Mouse (Mus musculus) testis, postnatal 14 days (tissue): ENCODE measurements at regions not wholly inside any gene's neighbourhood (a gene's known extent, or its start where the extent isn't known, plus 50 kb on each side); places are given as distances from the start of the nearest gene placed in this dataset.

Experiments
- DNase-seq: peaks from one replicate; pipeline ENCODE4 v3.0.0; 2021; ENCODE audit warnings: low spot score

DNA sequence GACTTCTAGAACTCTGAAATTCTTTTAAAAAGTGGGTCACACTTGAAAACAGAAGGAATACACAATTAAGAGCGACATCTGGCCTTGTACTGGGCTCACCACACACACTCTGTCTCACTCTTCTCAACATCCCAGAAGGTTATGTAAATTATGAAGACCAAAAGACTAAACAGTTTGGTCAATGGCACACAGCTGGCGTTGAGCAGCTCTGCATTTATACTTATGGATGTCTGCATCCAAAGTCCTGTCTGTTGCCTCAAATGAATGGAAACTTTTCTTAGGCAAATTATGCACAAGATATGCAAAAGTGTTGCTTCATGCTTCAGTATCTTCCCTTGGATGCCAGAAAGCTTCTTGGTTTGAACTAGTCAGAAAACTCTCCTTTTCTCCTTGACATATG, 323.5 kb downstream of the Ppp3ca start:
- DNase-seq = no peak

- no peak for DNase-seq
Measured at GRCm38 (mm10) chr3:136994361-136995083, 324.6 kb downstream of the Ppp3ca start.

DNA sequence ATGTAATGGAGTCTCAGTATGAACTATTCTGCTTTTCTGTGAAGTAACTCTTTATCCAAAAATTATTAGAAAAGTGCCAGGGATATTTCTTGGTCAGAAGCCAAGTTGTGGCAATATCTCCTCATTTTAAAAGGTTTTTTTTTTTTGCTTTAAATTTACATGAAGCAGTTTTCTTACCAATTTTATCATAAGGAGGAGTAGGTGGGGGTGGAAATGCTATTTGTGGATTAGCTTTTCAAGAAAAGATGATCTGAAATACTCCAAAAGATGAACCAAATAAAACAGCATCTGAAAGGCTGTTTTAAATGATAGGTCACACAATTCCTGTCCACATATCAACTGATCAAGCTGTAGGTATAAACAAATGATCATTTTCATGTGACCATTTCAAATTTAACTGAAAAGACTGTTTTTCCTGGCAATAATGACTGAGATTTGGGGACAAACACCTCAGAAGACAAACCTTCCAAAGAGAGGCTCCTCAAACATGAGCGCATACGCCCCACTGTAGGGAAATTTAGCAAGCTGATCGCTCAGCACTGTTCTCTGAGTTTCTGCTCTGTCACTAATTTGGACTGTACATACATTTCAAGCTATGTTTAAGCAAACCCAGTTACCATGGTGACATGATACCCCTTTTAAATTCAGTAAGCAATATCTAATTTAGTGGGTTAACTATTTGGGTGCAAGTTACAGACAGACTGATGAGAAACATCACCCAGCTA, 325.8 kb downstream of the Ppp3ca start:
- DNase-seq = no peak

DNA sequence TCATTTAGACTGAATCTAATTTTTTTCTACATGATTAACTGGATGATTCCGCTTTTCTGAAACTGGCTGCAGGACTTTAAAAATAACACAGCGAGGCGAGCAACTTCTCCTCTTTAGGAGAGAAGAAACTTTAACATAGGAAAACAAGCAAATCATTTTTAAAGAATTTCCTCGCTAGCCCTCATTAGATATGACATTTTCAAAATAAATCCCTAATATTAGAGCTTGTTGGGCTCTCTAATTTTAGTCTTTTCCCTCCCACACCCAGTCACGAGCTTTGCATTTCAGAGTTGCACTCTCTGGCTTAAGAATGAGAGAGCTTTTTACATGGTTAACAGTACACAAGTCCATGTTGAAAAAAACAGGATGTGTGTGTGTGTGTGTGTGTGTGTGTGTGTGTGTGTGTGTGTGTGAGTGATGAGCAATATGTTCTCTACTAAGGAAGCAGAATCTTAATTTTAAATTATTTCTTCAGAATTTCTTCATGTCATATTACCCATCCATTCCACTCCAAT, 326.5 kb downstream of the Ppp3ca start:
- DNase-seq = no peak

- no peak for DNase-seq
Measured at GRCm38 (mm10) chr3:137011551-137011950, 329.3 kb upstream of the Emcn start.

- DNase-seq = no peak
Measured at GRCm38 (mm10) chr3:137014686-137015085, 326.2 kb upstream of the Emcn start.

DNA sequence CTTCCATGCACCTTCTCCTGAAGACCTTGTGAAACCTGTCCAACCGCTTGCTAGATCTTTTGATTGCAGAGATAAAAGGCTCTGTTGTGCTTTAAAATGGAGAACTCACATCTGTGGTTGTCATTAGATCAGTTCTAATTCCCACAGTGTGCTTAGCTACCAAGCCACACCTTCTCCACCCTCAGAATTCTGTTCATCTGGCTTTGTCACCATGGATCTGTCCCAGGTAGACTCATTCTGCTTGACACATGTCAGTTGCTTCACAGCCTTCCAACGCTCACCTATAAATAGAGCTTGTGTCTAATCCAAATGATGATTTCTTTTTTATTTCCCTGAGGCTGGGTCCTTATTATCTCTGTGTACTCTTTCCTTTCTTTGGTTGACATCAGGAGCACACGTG, 325.7 kb upstream of the Emcn start:
- no peak for DNase-seq

GRCm38 (mm10) chr3:137019971-137020634, 320.8 kb upstream of the Emcn start:
- DNase-seq = no peak

- no peak for DNase-seq
Measured at GRCm38 (mm10) chr3:137029546-137029945, 311.3 kb upstream of the Emcn start.

- no peak for DNase-seq
Measured at GRCm38 (mm10) chr3:137032802-137033201, 308.1 kb upstream of the Emcn start.

GRCm38 (mm10) chr3:137039638-137040037, 301.2 kb upstream of the Emcn start:
- no peak for DNase-seq

- DNase-seq = no peak
Measured at GRCm38 (mm10) chr3:137056544-137057224, 284.2 kb upstream of the Emcn start.

DNA sequence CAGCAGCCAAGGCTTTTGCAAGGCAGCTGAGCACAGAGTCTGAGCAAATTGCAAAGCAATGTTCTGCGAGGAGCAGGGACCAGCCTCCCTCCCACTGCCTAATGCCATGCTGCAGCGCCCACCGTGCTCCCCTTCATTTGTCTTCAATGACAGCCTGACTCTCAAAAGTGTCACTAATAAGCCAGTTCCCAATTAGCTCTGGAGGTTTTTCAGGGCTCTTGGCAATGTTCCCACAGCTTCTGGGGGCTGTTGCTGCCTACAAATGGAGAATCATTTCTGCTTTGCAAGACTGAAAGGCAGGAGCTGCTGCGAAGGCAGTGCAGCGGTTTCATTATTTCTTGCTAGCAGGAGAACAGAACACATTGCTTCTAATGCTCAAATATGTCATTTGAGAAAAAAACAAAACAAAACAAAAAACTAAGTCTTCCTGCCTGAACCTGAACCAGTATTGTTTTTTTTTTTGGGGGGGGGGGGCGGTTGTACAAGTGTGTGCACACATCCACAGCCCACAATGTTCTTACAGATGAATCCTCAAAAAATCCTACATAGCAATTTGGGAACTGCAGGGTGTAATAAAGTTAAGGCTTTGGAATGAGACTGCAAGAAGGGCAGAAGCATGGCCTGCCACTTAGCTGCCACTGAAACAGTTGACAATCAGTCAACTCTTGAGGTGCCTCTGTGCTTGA, 283.5 kb upstream of the Emcn start:
- no peak for DNase-seq

DNA sequence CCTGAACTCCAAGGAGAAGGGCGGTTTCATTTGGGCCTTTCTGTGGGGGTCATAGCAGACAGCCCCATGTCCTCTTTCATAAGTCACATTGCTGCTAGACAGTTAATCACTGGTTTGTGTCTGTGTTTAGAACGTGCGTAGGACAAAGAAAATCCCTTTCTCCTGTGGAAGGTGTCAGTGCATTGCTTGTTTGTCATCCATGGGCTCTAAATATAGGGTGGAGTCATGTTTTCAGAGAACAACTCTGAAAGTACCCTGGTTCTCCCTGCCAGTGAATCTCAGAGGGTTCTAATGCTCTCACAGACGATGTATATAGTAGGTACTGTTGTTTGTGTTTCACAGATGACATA, 283.0 kb upstream of the Emcn start:
- DNase-seq = no peak

DNA sequence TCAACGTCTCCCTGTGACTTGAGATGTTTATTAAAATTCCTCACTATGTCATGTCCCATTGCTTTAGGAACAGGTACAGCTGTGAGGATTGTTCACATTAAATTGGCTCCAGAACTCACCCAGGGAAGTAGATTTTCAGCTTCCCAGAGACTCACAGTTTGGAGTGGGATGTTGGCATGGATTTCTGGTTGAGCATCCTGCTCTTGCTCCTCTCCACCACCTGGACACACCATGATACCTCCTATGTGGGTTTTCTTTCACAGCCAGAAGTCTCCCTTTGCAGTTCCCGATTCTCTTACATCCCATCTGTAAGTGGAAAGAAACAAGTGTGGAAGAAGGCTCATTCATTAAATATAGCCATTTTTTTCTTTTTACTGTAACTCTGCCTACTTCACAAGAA, 278.8 kb upstream of the Emcn start:
- DNase-seq = no peak

DNA sequence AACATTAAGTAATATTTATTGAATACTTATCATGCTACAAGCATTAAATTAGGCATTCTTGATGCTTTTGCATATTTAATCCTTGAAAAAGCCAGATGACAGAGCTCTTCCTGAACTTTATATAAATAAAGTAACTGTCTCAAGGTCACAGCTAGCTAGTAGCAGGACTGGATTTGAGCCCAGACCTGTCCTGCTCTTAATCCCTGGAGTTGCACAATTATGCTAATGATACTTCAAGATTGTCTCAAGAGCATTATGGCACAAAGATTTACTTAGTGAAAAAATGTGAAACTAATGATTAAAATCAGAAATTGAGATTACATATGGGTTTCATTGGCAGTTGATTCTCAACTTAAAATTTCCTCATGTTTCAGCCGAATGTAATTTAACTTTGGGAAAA, 273.5 kb upstream of the Emcn start:
- no peak for DNase-seq

- no peak for DNase-seq
Measured at GRCm38 (mm10) chr3:137069334-137069733, 271.5 kb upstream of the Emcn start.

GRCm38 (mm10) chr3:137077718-137078599, 262.9 kb upstream of the Emcn start:
- DNase-seq = no peak

- DNase-seq = no peak
Measured at GRCm38 (mm10) chr3:137078600-137078975, 262.3 kb upstream of the Emcn start.

GRCm38 (mm10) chr3:137086896-137087295, 254.0 kb upstream of the Emcn start:
- DNase-seq = no peak
